Mouse (Mus musculus): Measurements from ENCODE around the gene Nusap1. TPM values are rescaled to one million over a fixed set of nuclear protein-coding genes. Genes with fewer than 3 reads are reported as not detected.
"Not testable (repeated sequence)": the region's sequence is repeated elsewhere in the genome, so short reads cannot be mapped to it uniquely, and the experiment has no call there.

The Nusap1 gene
- polyA plus RNA-seq, 1 experiment from 2014 or later, result 110 TPM

DNA sequence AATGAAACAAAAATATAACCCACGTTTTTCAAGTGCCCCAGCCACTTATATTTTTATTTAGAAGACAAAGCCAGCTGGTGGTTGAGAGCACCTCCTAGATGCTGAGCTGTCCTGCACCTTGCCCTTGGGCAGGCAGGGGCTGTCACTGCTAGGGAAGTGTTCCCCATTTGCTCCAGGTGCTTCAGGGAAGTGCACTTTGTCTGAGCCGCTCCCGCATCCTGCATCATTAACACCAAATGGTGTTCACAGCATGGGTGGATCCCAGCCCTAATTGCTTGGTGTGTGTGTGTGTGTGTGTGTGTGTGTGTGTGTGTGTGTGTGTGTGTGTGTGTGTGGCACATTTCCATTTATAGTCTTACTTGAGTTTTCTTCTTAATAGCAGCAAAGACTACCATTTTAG, 16.5 kb upstream of the Nusap1 start:
- 71% methylated on average over 3 of the region's 3 CpGs for WGBS
- not testable (repeated sequence) for H3K27ac ChIP-seq; H3K9me3 ChIP-seq; H3K27me3 ChIP-seq; H3K4me3 ChIP-seq (replicated peaks); ATAC-seq (ENCODE audit: low FRiP score); H3K9ac ChIP-seq; H3K4me2 ChIP-seq
- Histone ChIP-seq H3K36me3 (replicated peaks) (peaks cover 75% of the 10 kb centered on the region), H3K4me1 (peaks cover 14% of the 10 kb centered on the region)

DNA sequence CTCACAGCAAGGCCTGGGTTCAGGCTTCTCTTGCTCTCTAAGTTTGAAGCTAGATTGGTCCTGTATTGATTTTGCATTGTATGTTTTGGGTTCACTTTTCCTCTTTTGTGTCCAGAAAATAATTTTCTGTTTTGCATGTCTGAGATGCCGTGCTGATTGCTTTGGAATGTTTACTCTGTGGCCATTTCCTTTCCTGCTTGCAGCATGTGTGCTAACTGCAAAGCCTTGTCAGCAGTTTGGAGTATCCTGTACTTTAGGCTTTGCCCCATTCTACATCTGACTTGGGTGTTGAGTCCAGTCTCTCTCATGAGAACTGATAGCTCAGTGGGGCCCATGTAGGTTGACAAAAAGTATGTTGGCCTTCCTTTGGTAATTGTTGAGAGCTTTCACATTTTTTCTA, 15.6 kb upstream of the Nusap1 start:
- peaks cover 75% of the 10 kb centered on the region for H3K36me3 ChIP-seq (replicated peaks)
- H3K4me3 ChIP-seq (replicated peaks), result no peak overlapping the region
- H3K9me3 ChIP-seq, result no peaks in the 10 kb centered on the region
- H3K27ac ChIP-seq, result no peak overlapping the region
- no peak overlapping the region for H3K9ac ChIP-seq
- H3K27me3 ChIP-seq, result no peaks in the 10 kb centered on the region
- WGBS, result 81% methylated on average over 1 of the region's 1 CpGs
- H3K4me1 ChIP-seq, result peaks cover 9% of the 10 kb centered on the region; the same call in 1 of the 2 replicates
- no peak overlapping the region for H3K4me2 ChIP-seq
- ATAC-seq (ENCODE audit: low FRiP score), result no peak

DNA sequence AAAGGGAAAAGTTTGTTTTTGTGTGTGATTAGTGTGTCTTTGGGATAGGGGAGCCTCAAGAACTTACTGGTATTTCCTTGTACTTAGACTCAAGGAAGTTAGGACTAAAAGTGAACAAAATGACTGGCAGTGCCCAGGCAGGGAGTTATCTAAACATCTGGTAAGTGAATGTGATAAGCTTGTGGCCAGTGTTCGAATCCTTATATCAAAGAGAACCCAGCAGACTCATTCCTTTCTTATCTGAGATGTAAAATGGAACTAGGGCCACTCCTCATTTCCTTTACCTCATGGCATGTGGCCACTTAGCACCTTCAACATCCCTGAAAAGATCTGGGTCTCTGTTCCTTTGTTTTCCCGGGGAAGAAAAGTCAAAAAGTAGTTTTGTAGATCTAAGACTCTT, 14.2 kb upstream of the Nusap1 start:
- WGBS, result 87% methylated on average over 2 of the region's 2 CpGs

DNA sequence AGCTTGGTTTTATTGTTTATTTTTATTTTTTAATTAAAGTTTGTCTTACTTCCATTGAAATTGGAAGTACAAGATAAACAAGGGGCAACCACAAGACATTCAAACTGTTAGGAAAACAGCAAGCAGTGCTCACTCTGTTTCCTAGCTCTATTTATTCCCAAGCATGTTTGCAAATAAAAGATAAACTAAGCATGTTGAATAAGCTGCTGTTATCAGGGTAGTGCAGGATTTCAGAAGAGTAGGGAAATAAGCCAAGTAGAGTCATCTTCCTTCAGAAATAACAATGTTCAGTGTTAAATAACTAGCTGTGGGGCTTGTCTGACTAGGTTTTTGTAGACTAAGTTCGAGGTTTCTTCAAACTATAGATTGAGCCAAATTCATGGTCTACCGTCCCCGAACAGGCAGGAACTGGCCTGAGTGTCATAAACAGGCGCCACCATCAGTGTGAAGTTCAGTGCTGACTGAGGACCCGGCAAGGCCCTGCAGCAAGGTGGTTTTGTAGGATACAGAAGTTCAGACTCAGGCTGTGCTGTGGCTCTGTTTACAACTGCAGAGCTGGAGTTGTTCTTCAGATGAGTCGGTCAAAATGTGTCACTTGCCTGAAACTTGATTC, 12.6 kb upstream of the Nusap1 start:
- Histone ChIP-seq H3K4me3 (replicated peaks) (no peak overlapping the region), H3K9me3 (no peaks in the 10 kb centered on the region), H3K36me3 (replicated peaks) (peaks cover 71% of the 10 kb centered on the region), H3K4me2 (no peak overlapping the region), H3K9ac (no peak overlapping the region), H3K27me3 (no peaks in the 10 kb centered on the region), H3K4me1 (0 out of 2 replicates have a peak, but pooled peaks cover 4% of the 10 kb centered on the region), H3K27ac (no peak overlapping the region)
- 93% methylated on average over 6 of the region's 6 CpGs for WGBS
- ATAC-seq (ENCODE audit: low FRiP score), result no peak

More for the DNA sequence above, 14.2 kb upstream of the Nusap1 start:
- Histone ChIP-seq H3K4me2 (no peak overlapping the region), H3K27me3 (no peaks in the 10 kb centered on the region), H3K4me1 (0 out of 2 replicates have a peak, but pooled peaks cover 4% of the 10 kb centered on the region), H3K9me3 (no peaks in the 10 kb centered on the region), H3K4me3 (replicated peaks) (no peak overlapping the region), H3K9ac (no peak overlapping the region), H3K36me3 (replicated peaks) (peaks cover 74% of the 10 kb centered on the region), H3K27ac (no peak overlapping the region)
- no peak for ATAC-seq (ENCODE audit: low FRiP score)

DNA sequence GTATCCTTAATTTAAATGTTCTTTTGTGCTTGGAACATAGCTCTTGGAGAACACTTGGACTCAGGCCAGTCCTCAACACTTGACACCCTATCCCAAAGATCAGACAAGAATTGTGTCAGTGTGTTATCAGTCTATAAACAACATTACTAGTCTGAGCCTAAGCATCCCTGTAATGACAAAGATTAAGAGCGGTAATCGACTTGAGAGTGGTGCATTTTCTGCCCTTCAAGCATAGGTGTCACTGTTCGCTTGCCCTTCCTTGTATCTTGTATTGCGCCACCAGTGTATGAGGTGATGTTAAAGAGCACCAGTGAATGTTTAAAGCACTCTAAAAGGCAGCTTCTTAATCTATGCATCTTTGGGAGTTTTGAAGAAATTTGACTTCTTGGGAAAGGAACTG, 11.1 kb upstream of the Nusap1 start:
- Histone ChIP-seq H3K4me3 (replicated peaks) (no peak overlapping the region), H3K36me3 (replicated peaks) (peaks cover 65% of the 10 kb centered on the region), H3K4me1 (no peaks in the 10 kb centered on the region), H3K27me3 (no peaks in the 10 kb centered on the region), H3K9ac (no peak overlapping the region), H3K27ac (no peak overlapping the region), H3K4me2 (no peak overlapping the region), H3K9me3 (no peaks in the 10 kb centered on the region)
- 96% methylated on average over 4 of the region's 4 CpGs for WGBS
- ATAC-seq (ENCODE audit: low FRiP score), result no peak

DNA sequence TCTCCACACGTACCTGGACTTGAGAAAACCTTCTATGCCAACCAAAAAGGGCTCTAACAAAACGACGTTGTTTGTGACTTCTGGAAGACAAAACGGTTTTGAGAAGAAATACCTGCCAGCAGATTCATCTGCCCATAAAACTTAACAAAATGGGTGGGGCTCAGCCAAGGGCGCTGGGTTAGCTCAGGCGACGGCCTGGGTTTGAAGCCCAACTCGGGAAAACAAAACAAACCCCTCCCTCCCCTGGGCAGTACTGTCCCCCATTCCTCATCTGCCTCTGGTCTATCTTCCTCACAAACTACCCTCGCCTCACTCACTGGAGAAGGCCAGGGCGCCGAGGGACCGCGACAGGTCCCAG, 278 bp upstream of the Nusap1 start:
- no peaks in the 10 kb centered on the region for H3K9me3 ChIP-seq
- H3K27ac ChIP-seq, result peak overlapping the region; percentile 48; the same call in 1 of the 2 replicates
- under 1% methylated on average over 13 of the region's 13 CpGs for WGBS
- H3K27me3 ChIP-seq, result no peaks in the 10 kb centered on the region
- H3K4me1 ChIP-seq, result peaks cover 32% of the 10 kb centered on the region
- H3K36me3 ChIP-seq (replicated peaks), result peaks cover 3% of the 10 kb centered on the region; the same call in 1 of the 2 replicates
- ATAC-seq (ENCODE audit: low FRiP score), result no peak
- peak overlapping the region; percentile 68 for H3K9ac ChIP-seq
- peak overlapping the region; percentile 76 for H3K4me3 ChIP-seq (replicated peaks)
- H3K4me2 ChIP-seq, result peak overlapping the region; percentile 86

DNA sequence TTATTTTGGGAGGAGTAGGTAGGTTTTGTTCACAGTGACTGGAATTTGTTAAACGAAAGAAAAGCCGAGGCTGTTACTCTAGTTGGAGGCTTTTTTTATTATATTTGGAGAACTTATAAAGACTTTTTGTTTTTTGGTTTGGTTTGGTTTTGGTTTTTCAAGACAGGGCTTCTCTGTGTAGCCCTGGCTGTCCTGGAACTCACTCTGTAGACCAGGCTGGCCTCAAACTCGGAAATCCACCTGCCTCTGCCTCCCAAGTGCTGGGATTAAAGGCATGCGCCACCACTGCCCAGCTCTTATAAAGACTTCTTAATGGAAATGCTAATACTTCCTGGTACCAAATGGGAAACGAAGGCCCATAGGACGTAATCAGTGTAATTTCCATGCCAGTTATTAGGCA, 904 bp downstream of the Nusap1 start:
- not testable (repeated sequence) for H3K27me3 ChIP-seq; H3K36me3 ChIP-seq (replicated peaks); H3K9me3 ChIP-seq; ATAC-seq (ENCODE audit: low FRiP score)
- Histone ChIP-seq H3K4me2 (peak overlapping the region; percentile 65), H3K9ac (peak overlapping the region; percentile 67), H3K27ac (peak overlapping the region; percentile 75; the same call in 1 of the 2 replicates), H3K4me1 (peaks cover 32% of the 10 kb centered on the region), H3K4me3 (replicated peaks) (peak overlapping the region; percentile 76)
- 13% methylated on average over 6 of the region's 6 CpGs for WGBS

DNA sequence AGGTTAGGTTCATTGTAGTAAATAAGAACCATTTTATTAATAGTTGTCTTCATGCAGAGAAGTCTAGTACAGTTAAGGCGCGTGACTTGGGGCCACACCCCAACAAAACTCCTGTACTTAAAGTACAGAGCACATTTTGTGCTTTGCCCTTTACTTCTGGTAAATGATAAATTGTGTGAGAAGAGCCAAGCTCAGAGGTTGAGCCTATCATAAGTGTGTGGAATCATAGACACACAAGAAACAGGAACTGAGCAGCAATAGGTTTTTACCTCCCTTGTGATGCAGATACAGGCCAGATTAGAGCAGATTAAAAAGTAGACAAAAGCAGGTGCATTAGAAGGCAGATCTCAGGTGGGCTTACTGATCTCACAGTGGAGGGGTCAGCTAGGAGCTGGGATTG, 3.2 kb downstream of the Nusap1 start:
- H3K4me3 ChIP-seq (replicated peaks), result peak overlapping the region; percentile 19
- WGBS, result 94% methylated on average over 2 of the region's 2 CpGs

DNA sequence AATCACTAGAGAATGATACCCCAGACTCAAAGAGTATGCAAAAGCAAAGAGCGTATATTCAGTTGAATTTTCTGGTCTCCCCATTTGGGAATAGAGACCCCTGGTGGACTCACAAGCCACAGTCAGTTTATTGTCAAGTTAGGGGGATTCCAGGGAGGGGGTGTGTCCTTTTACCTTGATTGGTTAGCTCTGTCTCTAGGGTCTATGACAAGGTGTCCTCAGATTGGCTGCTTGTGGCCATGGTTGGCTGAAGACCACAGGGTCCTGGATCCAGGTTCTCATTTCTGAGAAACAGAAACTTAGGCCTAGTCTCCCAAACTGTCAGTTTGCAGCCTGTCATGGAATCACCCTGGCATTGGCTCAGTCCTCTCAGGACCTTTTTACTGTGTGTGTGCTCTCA, 18.7 kb downstream of the Nusap1 start:
- 84% methylated on average over 1 of the region's 1 CpGs for WGBS
- Histone ChIP-seq H3K9ac (no peak overlapping the region), H3K4me3 (replicated peaks) (no peak overlapping the region), H3K36me3 (replicated peaks) (peaks cover 81% of the 10 kb centered on the region), H3K27ac (no peak overlapping the region), H3K9me3 (no peaks in the 10 kb centered on the region), H3K4me1 (no peaks in the 10 kb centered on the region), H3K4me2 (no peak overlapping the region), H3K27me3 (no peaks in the 10 kb centered on the region)
- ATAC-seq (ENCODE audit: low FRiP score), result no peak

More for the DNA sequence above, 3.2 kb downstream of the Nusap1 start:
- peak overlapping the region; percentile 35 for H3K4me2 ChIP-seq
- peaks cover 29% of the 10 kb centered on the region for H3K36me3 ChIP-seq (replicated peaks)
- H3K27me3 ChIP-seq, result no peaks in the 10 kb centered on the region
- H3K27ac ChIP-seq, result no peak overlapping the region
- peaks cover 32% of the 10 kb centered on the region for H3K4me1 ChIP-seq
- H3K9ac ChIP-seq, result 0 out of 2 replicates have a peak overlapping the region, but pooled peaks have one; percentile 18
- ATAC-seq (ENCODE audit: low FRiP score), result no peak
- H3K9me3 ChIP-seq, result no peaks in the 10 kb centered on the region

DNA sequence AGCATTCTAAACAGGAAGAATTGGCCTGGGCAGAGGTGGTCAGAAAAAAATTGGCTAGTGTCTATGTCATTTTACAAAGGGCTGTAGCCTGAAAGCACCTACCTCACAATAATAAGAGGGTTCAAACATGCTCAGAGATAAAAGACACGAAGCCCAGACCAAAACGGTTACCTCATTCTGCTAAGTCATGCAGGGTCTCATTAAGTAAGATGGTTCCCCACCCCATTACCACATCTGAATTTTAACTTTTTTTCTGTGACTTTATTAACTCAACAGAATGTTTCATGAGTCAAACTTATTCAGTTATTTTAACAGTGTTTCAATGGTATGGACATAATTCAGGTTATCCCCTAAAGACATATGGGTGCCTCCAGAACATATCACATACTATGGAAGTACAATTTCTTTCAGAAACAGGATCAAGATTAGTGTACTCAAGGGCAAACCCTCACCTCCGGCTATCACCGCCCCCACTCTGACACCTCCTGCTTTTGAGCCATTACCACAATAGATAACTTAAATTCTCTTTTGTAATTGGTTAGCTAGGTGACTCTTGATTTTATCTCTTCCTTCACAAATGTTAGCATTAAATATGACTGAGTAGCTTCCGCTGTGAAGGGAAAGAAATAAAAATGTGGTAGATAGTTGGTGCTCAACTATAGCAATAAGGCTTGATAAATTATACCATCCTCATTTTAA, 23.3 kb downstream of the Nusap1 start:
- no peak overlapping the region for H3K9ac ChIP-seq
- ATAC-seq (ENCODE audit: low FRiP score), result no peak
- no peak overlapping the region for H3K27ac ChIP-seq
- no peaks in the 10 kb centered on the region for H3K4me1 ChIP-seq
- 92% methylated on average over 5 of the region's 5 CpGs for WGBS
- H3K9me3 ChIP-seq, result no peaks in the 10 kb centered on the region
- H3K4me2 ChIP-seq, result no peak overlapping the region
- no peak overlapping the region for H3K4me3 ChIP-seq (replicated peaks)
- no peaks in the 10 kb centered on the region for H3K27me3 ChIP-seq
- peaks cover 93% of the 10 kb centered on the region for H3K36me3 ChIP-seq (replicated peaks)

DNA sequence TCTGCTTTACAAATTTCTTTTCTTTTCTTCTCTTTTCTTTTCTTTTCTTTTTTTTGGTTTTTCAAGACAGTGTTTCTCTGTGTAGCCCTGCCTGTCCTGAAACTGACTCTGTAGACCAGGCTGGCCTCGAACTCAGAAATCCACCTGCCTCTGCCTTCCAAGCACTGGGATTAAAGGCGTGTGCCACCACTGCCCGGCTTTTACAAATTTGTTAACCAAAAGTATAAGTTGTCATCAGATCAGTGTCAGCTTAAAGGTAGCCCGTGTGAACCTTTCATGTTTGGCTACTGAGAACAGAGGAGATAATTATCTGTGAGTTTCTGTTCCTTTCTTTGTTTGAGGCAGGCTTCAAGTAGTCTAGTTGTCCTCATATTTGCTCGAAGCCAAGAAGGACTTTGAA, 26.2 kb downstream of the Nusap1 start:
- H3K4me3 ChIP-seq (replicated peaks), result no peak overlapping the region
- H3K36me3 ChIP-seq (replicated peaks), result peaks cover 94% of the 10 kb centered on the region
- WGBS, result 90% methylated on average over 5 of the region's 5 CpGs
- no peak overlapping the region for H3K9ac ChIP-seq
- no peak overlapping the region for H3K27ac ChIP-seq
- H3K9me3 ChIP-seq, result no peaks in the 10 kb centered on the region
- no peaks in the 10 kb centered on the region for H3K27me3 ChIP-seq
- no peak for ATAC-seq (ENCODE audit: low FRiP score)
- no peak overlapping the region for H3K4me2 ChIP-seq
- H3K4me1 ChIP-seq, result no peaks in the 10 kb centered on the region

DNA sequence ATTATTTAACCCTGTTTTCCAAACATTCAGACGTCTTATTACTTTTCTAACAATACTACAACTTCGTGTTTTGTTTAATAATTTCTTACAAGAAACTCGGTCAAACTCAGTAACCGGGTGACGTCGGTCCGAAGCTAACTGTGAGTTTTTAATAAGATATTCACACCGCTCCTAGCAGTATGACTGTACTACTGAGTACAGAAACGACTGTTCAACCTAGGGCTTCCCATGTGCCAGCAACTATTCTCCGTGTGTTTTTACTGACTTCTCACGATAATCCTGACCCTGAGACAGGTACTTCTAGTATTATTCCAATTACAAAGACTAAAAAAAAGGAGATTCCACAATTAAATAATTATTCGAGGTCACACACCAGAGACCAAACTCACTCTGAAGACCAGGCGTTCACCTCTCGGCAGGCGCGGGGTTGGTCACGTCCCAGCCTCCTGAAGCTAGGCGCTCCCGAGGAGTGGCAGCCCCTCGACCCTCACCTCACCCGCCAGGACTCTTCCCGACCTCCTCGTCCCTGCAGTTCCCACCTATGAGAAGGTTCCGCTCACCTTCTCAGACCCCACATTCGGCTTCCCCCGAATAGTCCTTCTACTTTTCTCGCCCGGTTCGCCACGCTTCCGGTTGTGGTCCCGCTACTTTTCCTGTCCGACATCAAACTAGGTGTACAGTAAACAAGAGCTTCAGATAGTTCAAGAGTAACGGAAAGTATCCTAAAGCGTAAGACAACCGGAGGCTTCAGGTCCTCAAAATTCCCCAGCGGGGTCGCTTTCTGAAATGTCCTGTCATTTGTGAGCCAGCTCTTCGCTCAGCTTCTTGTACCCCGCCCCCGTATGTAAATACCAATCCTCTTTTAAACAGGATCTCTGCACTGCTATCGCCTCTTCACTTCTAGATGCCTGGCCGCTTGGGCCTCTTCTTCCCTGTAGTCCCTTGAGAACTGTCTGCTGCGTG, 44.4 kb downstream of the Nusap1 start, which contains the start of gene Ndufaf1:
TSS of gene Ndufaf1 (minus strand) at position 608 of the 963 bp plus-strand sequence.
- Histone ChIP-seq H3K9me3 (no peaks in the 10 kb centered on the region), H3K9ac (peak within 1 kb of the TSS; percentile 63), H3K4me3 (replicated peaks) (peak within 1 kb of the TSS; percentile 61), H3K27me3 (peaks cover 14% of the 10 kb centered on the region; the same call in 1 of the 2 replicates), H3K4me2 (peak within 1 kb of the TSS; percentile 62), H3K36me3 (replicated peaks) (peaks cover 8% of the 10 kb centered on the region), H3K27ac (no peak within 1 kb of the TSS), H3K4me1 (peaks cover 8% of the 10 kb centered on the region)
- whole genome bisulfite sequencing, result 2% methylated on average over 44 of the region's 44 CpGs
- ATAC-seq (ENCODE audit: low FRiP score), result peak; percentile 81
